Mouse (Mus musculus): ENCODE data around the gene Cep70. TPM values are rescaled to one million over a fixed set of nuclear protein-coding genes. Genes with fewer than 3 reads are reported as not detected.

Cep70 gene
- 0.47 and 1.7 TPM in 2 replicates for polyA plus RNA-seq (2012; ENCODE audit: low replicate concordance)

GRCm38 (mm10) chr9:99243190-99243894, at the start of gene Cep70:
TSS of gene Cep70 (plus strand) at chr9:99243367.

GRCm38 (mm10) chr9:99237139-99237538, 6.0 kb upstream of the Cep70 start, which contains the start of gene Faiml:
TSS of gene Faiml (minus strand) at chr9:99237239.

Other genes with a start within 250 kb of the Cep70 start
- gene Gm1123, start 207.7 kb upstream of the Cep70 start, polyA plus RNA-seq (2012; ENCODE audit: low replicate concordance), result not detected in 2 replicates
- gene Pik3cb, start 102.7 kb upstream of the Cep70 start, polyA plus RNA-seq (2012; ENCODE audit: low replicate concordance), result 0.52 and 1.3 TPM in 2 replicates
- not detected in 2 replicates for gene Faiml, start 6.1 kb upstream of the Cep70 start, polyA plus RNA-seq (2012; ENCODE audit: low replicate concordance)
- not detected in 2 replicates for gene Esyt3, start 115.2 kb downstream of the Cep70 start, polyA plus RNA-seq (2012; ENCODE audit: low replicate concordance)
- gene Mras, start 194.0 kb downstream of the Cep70 start, polyA plus RNA-seq (2012; ENCODE audit: low replicate concordance), result 0.67 and 0.83 TPM in 2 replicates
- not detected in 2 replicates for gene Nme9, start 208.1 kb downstream of the Cep70 start, polyA plus RNA-seq (2012; ENCODE audit: low replicate concordance)